Mouse (Mus musculus): ENCODE data around the gene Ift43. TPM values are rescaled to one million over a fixed set of nuclear protein-coding genes. Genes with fewer than 3 reads are reported as not detected.

Gene Ift43
- 29.4 and 35.1 TPM in 2 replicates for polyA plus RNA-seq (2012; rRNA removed)

DNA sequence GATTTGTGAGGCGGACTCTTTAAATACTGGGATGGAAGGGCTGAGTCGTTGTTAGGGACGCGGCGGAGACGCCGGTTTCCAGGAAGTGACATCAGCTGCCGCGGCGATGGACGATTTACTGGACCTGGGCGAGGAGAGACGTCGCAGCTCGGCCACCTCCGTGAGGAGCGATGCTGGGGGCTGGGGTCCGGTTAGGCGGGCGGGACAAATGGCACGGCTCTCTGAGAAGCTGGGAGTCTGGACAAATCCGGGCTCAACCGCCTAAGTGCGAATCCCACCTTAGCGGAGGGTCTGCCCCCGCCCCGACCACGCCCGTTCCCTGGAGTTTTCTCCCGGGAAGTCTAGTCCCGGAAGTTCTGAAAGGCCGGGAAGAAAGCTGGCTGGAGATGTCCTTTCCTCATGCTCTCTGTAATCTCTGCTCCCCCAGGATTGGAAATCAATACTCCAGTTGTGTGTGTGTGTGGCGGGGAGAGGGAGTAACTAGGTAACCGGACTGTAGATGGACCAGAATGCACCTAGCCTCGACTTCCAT lies at the start of gene Ift43:
Gene Ift43 (plus strand): TSS at position 61 of the 532 bp plus-strand sequence.
- peak; percentile 75 for DNase-seq (ENCODE audit: low read depth, low spot score)

DNA sequence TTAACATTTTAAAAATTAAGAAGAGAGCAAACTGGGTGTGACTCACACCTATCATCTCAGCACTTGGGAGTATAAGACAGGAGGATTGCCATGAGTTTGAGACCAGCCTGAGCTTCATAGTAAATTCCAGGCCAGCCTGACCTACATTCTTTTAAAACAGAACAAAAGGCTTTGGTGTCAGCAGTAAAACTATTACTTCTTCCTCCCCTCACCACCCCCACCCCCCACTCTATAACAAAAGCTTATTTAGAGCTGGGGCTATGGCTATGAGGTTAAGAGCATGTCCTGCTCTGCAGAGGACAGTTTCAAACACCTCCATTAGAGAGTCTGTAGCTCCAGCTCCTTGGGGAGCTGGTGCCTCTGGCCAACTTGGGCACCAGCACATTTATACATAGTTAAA lies 46.8 kb upstream of the Ift43 start:
- no peak for DNase-seq (ENCODE audit: low read depth, low spot score)

More for the DNA sequence above, at the start of gene Ift43:
- WGBS = under 1% methylated on average over 35 of the region's 35 CpGs

DNA sequence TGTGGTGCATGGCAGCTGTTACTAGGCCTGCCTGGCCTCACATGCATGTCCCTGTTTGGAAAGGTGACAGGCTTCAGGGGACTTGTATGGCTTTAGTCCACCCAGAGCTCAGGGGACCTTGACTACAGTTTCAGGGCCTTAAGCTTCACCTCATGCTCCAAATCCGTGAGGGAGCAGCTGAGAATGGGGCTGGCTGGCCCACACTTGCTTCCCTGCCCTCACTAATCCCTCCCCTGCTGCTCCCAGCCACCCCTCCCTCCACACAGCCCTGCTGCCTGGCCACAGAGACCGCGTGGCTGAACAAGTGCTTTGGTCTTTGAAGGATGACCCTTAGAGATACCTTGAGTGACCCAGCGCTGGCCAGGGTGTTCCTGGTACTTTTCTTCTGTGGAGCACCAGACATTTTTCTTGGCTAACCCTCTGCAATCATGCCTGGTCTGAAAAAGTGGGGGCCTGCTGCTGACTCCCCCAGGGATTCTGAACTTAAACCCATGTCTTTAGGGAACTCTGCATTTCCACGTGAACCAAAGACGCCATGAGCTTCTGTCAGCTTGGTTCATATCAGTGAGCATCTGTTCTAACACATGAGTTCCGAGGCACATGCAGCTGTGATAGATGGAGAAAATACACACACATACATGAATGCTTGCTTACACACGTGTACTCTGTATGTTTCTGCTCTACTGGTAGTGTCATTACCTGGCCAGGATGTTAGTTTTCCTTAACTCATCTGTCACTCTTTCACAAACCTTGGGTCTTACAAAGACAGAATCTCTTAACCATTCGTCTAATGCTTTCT lies 45.8 kb upstream of the Ift43 start:
- no peak for DNase-seq (ENCODE audit: low read depth, low spot score)
- WGBS = 78% methylated on average over 9 of the region's 9 CpGs

DNA sequence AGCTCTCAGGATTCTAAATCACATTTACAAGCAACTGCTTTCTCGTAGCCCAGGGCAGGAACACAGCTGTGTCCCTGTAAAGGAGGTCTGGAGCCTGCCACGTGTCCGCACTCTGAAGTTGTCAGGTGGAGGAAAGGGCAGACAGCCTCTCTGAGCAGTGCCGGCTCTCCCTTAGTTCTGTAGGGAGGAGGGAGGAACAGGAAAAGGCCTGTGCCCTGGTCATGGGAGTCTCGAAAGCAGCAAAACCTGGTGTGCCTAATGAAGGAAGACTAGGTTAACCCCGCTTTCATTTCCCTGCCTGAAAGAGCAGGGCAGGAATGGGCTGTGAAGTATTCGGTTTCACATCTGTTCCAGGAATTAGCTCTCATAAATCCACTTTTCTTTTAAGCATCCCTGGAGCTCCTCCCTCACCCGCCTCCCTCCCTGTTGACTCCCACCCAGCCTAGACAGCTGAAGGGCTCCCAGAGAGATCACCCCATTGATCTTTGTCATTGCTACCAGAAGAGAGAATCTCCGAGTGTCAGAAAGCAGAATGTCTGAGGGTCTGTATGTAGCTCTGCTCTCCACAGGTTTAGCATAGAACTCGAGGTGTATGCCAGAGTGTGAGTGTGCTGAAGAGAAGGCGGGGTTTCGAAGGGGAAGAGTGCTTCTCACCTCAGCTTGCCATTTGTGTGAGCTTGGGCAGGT lies 45.0 kb upstream of the Ift43 start:
- DNase-seq (ENCODE audit: low read depth, low spot score) = no peak

GRCm38 (mm10) chr12:86039078-86039477 lies 43.3 kb upstream of the Ift43 start:
- no peak for DNase-seq (ENCODE audit: low read depth, low spot score)
- 83% methylated on average over 5 of the region's 5 CpGs for WGBS

More for the DNA sequence above, 45.0 kb upstream of the Ift43 start:
- 63% methylated on average over 12 of the region's 12 CpGs for WGBS

DNA sequence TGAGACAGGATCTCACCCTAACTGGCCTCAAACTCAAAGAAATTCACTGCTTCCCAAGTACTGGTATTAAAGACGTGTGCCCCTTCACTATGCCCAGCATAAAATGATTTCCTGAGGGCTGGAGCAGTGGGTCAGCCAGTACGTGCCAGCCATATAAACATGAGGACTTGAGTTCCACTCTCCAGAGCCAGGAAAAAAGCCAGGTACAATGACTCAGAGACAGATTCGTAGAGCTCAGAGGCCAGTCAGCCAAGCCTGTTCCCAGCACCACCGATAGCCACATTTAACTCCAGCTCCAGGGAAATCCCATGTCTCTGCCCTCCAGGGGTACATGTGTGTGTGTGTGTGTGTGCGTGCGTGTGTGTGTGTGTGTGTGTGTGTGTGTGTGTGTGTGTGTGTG lies 42.6 kb upstream of the Ift43 start:
- 77% methylated on average over 6 of the region's 6 CpGs for WGBS
- DNase-seq (ENCODE audit: low read depth, low spot score) = no peak

DNA sequence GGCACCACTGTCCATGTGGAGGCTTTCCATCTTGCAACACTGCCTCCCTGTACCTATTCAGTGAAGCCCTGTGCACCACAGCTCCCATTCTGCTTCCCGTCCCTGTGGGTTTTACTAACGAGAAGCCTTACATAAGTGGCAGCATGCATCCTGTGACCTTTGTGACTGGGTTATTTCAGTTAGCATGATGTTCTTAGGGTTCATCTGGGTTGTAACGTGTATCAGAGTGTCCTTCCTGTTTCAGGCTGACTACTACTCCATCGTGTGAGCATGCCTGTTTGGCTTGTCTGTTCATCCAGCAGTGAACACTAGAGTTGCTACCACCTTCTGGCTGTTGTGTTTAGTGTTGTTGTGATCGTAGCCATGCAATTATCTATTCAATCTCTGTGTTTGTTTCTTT lies 36.2 kb upstream of the Ift43 start:
- WGBS = 72% methylated on average over 5 of the region's 5 CpGs
- no peak for DNase-seq (ENCODE audit: low read depth, low spot score)

DNA sequence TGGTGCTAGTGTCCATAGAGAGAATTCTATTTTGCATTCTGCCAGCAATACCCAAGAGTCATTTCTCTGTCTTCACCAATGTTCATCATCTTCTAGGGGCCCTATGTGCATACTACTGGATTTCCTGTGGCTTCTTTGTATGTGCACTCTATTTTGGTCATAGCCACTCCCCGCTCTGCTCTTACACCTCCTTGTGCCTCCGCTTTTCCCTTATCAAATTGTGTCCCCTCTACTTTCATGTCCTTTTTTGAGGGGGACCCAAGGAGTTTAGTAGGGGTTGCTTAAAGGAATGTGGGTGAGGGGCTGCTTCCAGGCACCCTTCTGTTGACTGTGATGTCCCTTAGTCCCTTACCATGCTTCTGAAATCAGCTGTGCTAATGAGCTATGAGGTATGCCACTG lies 35.6 kb upstream of the Ift43 start:
- WGBS = 92% methylated on average over 2 of the region's 2 CpGs
- no peak for DNase-seq (ENCODE audit: low read depth, low spot score)

GRCm38 (mm10) chr12:86047376-86047775 lies 35.0 kb upstream of the Ift43 start:
- WGBS = 68% methylated on average over 8 of the region's 8 CpGs

DNA sequence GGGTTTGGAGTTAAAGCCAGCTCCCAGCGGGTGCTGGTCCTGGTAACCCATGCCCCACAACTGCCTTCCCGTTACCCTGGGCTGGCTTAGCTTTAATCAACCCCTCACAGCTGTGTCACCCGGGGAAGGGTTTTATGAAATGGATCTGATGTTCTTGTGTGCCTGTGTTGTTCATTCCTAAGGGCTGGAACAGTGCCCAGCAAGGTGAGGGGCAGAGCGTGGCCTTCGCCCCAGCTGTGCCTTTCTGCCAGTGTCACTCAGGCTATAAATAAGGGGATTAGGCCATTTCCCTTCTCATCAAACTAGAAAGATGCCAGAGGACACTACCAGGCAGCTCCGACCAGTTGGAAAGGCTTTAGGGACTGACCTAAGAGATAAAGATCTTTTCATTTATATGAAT lies 32.5 kb upstream of the Ift43 start:
- WGBS = 79% methylated on average over 6 of the region's 6 CpGs
- no peak for DNase-seq (ENCODE audit: low read depth, low spot score)

More at GRCm38 (mm10) chr12:86047376-86047775, 35.0 kb upstream of the Ift43 start:
- no peak for DNase-seq (ENCODE audit: low read depth, low spot score)

- 90% methylated on average over 5 of the region's 5 CpGs for WGBS
- no peak for DNase-seq (ENCODE audit: low read depth, low spot score)
Measured at GRCm38 (mm10) chr12:86051477-86051876, 30.9 kb upstream of the Ift43 start.

DNA sequence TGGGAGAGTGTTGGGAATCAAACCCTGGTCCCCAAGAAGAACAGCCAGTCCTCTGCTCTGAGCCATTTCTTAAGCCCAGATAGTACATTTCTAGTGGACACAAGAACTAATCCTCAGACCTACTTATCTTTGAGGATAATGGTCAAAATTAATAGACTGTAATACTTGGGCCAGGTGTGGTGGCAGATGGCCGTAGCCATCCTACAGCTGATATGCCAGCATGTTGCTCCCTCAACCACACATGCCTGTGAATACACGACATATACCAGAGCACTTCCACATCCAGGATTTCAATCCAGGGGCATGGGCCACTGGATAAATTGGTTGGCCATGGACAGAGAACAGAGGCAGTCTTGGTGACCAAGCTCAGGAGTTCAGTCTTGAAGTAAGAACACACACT lies 27.0 kb upstream of the Ift43 start:
- 93% methylated on average over 2 of the region's 2 CpGs for WGBS
- no peak for DNase-seq (ENCODE audit: low read depth, low spot score)

GRCm38 (mm10) chr12:86056976-86057375 lies 25.4 kb upstream of the Ift43 start:
- WGBS = 79% methylated on average over 8 of the region's 8 CpGs
- no peak for DNase-seq (ENCODE audit: low read depth, low spot score)

GRCm38 (mm10) chr12:86057516-86057915 lies 24.8 kb upstream of the Ift43 start:
- no peak for DNase-seq (ENCODE audit: low read depth, low spot score)
- WGBS = 87% methylated on average over 8 of the region's 8 CpGs

DNA sequence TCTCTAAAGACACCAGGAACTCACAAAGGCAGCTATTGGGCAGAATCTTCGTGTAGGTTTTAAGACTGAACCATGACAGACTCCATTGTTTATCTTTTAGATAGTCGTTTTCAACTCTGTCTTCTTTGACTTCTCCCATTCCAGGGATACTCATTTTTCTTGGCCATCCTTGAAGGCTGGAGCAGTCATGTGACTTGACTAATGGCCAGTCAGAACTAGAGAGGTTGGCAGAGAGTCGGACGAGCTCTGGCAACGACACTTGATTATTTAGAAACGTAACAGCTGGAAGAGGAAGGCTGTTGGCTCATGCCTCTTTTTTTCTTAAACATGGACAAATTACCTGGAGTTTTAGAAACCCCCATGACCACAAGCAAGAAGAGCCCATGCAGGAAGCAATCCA lies 23.0 kb upstream of the Ift43 start:
- DNase-seq (ENCODE audit: low read depth, low spot score) = no peak
- WGBS = 72% methylated on average over 6 of the region's 6 CpGs

DNA sequence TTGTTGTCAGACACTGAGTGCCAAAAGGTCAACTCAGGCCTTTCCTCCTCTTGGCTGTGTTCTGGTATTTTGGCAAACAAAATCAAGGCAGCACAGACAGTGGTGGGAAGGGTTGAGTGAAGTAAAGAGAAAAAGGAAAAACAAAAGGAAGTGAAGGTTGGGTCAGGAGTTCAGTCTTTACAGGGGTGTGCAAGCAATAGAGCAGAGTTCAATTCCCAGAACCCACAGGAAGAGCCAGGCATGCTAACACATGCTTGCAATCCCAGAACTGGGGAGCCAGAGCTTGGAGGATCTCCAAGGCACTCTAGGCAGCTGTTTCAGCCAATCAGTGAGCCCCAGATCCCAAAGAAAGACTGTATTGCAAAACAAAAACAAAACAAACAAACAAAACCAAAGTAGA lies 17.5 kb upstream of the Ift43 start:
- no peak for DNase-seq (ENCODE audit: low read depth, low spot score)

- 93% methylated on average over 6 of the region's 6 CpGs for WGBS
- no peak for DNase-seq (ENCODE audit: low read depth, low spot score)
Measured at GRCm38 (mm10) chr12:86071432-86071831, 10.9 kb upstream of the Ift43 start.

DNA sequence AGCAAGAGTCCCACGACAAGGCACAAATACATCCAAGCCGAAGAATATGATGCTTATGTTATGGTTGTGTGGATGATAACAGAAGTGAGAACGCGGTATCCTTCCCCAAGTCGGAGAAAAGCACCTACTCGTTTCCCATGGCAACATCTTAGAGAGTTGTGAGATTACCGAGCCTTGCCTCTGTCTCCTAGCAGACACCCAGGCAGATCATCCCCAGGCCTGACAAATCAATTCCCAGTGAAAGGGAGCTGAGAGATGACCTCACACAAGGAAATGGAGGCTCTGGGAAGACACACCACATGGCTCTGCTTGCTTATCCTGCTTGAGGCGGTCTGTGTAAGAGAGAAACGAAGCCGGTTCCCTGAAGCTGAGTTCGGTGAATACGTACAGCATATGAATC lies 7.7 kb upstream of the Ift43 start:
- no peak for DNase-seq (ENCODE audit: low read depth, low spot score)
- 85% methylated on average over 12 of the region's 12 CpGs for WGBS

GRCm38 (mm10) chr12:86075358-86075757 lies 7.0 kb upstream of the Ift43 start:
- WGBS = 70% methylated on average over 7 of the region's 7 CpGs

DNA sequence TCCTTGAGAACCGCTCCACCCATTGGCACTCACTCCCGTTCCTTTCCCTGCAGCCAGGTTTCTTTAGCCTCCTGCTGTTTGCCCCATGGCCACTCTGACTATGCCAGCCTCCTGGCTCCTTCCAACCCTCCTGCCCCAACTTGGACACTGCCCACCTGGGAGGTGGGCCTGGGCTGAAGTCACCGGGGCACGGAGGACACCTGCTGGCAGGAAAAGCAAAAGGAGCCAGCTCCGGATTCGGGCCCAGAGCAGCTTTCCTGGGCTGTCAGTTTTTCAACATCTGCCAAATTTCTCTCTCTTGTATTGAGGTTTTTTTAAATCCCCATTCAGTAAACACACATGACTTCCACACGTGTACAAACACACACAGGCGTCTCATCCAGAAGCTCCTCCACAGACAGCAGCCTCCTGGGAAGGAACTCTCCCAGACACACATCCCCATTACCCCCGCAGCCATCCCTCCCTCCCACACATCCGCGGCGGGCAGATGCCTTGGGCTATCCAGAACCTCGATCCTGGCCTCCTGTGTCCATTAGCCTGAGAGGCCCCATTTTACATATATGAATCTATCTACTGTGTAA lies 5.9 kb upstream of the Ift43 start:
- no peak for DNase-seq (ENCODE audit: low read depth, low spot score)
- WGBS = 17% methylated on average over 13 of the region's 13 CpGs

More at GRCm38 (mm10) chr12:86075358-86075757, 7.0 kb upstream of the Ift43 start:
- no peak for DNase-seq (ENCODE audit: low read depth, low spot score)

DNA sequence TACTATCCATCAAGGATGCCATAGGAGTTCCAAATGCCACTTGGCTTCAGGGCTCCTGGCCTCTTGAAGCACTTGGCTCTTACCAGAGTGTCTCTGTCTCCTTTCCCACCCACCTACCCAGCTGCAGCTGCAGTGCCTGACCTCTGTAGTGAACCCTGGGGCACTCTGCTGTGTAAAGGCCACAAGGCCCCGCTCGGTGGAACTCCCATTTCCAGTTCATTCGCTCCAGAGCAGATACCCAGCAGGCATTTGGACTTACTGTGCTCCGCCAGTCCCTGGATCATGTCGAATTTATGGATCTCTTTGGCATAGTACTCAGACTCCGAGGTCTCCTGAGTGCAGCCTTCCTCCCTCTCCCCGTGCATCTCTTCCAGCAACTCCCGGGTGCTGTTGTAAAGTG lies 5.0 kb upstream of the Ift43 start:
- no peak for DNase-seq (ENCODE audit: low read depth, low spot score)
- whole genome bisulfite sequencing = 54% methylated on average over 8 of the region's 8 CpGs
